Mouse (Mus musculus) liver, adult 2 months (tissue): ENCODE data around the gene Vwa3a.

Source experiments
- CTCF ChIP-seq: fragments of 200-500 bp; IDR thresholded peaks from 2 replicates; pipeline ENCODE4 v1.5.1; 2011; ENCODE audit warnings: low read depth, low read length, control low read depth
- POLR2A ChIP-seq: fragments of 200-500 bp; IDR thresholded peaks from 2 replicates; pipeline ENCODE4 v1.6.1; 2011; ENCODE audit warnings: low read length, control low read depth; ENCODE audit not compliant: insufficient read depth; ENCODE audit errors: extremely low read depth

DNA sequence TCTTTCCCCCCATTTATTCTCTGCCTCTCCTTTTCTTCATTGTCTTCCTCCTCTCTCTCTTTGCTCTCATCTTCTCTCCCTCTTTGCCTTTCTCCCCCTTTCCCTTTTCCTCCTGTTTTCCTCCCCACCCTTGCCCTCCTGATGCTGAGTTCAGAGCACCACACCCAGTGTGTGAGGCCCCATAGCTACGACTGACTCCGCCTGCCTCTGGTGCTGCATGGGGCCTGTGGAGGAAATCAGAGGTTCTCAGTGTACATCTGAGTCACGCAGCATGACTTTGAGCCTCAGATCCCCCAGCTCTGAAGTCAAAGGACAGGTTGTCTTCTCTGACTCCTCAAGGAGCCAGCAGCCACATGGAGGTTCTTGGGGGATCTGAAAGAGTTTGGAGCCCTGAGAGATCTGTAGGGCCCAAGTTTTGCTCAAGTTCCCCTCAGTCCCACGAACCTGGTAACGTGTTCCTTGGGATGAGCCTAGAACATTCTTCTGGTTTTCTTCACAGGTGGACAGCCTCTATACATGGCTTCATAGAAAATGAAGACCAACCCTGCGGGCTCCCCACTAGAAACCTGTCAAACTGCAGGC lies 72.8 kb downstream of the Vwa3a start, which contains the start of gene Gm5737:
- no peak for TF ChIP-seq CTCF
- TF ChIP-seq POLR2A: no peak
